Mouse (Mus musculus) skeletal muscle tissue, postnatal 0 days (tissue): ENCODE data around the gene Olfr1085. TPM values are rescaled to one million over a fixed set of nuclear protein-coding genes. Genes with fewer than 3 reads are reported as not detected.

Experiments
- polyA plus RNA-seq: library from polyadenylated mRNA; unstranded; fragments of >200 nt; fragmentation: Nextera tagmentation; extraction: Ambion mirVana; gene quantifications from 2 replicates; pipeline ENCODE4 v1.2.1, GENCODE M21; 2015

Gene Olfr1085
- not detected in 2 replicates for polyA plus RNA-seq

DNA sequence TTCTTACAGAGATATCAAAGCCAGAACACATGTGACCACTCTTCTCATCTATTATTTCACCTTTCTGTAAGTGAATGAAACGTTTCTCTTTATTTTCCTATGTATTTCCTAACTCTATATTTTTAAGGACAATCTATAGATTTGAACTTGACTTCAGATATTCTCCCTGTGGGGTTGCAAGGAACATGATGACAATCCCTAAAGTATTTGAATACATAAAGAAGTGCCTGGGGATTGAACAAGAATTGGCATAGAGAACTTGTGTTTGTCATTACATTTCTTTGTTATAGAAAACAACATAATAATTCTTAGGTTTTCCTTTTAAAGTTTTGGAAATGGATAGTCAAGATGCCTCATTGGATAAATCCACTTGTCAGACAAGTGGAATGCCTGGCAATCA is at the start of gene Olfr1085:
Gene Olfr1085 (minus strand): TSS at position 101 of the 400 bp plus-strand sequence.

DNA sequence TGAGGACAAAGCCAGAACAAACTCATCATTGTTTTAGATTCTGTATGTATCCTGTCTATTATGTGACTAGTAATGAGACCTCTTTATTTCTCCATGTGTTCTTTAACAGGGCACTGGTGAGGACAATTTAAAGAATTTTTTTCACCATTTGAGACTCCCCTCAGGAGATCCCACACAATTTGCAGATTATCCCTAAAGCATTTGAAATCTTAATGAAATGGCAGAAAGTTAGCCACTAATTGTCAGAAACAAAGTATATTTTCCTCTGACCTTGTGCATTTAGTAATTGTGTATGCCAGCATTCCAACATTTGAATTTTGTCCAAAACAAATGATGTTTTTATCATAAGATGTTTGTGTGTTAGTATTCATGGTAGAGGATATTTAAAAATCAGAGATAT is 36.5 kb upstream of the Olfr1085 start, which contains the start of gene Olfr1087:
Gene Olfr1087 (minus strand): TSS at position 101 of the 400 bp plus-strand sequence.

DNA sequence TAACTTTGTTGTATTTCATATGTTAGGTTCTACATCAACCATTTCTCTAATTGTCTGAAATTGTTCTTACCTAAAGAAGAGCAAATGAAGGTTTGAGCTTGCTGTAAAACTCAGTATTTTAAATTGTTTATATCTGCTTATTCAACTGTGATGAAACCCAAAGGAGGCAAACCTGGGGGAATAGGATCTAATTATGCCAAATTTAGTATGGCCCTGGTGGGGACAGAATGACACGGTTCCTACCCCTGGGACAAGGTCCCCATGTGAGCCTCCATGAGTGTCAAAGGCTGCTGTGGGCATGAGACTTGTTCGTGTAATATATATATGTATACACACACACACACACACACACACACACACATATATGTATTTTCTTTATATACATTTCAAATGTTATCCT is 18.2 kb upstream of the Olfr1085 start, which contains the start of gene Olfr1086:
Gene Olfr1086 (minus strand): TSS at position 101 of the 400 bp plus-strand sequence.

GRCm38 (mm10) chr2:86639625-86640024 is 22.2 kb downstream of the Olfr1085 start, which contains the start of gene Olfr1084:
TSS of gene Olfr1084 (minus strand) at chr2:86639725.

Other genes starting within 250 kb of the Olfr1085 start
- gene Olfr1061, start 248.0 kb downstream of the Olfr1085 start, polyA plus RNA-seq, result not detected in 2 replicates
- not detected in 2 replicates for gene Olfr1062, start 235.3 kb downstream of the Olfr1085 start, polyA plus RNA-seq
- not detected in 2 replicates for gene Olfr1065, start 211.4 kb downstream of the Olfr1085 start, polyA plus RNA-seq
- not detected in 2 replicates for gene Olfr1066, start 205.8 kb downstream of the Olfr1085 start, polyA plus RNA-seq
- not detected in 2 replicates for gene Olfr228, start 174.6 kb downstream of the Olfr1085 start, polyA plus RNA-seq
- gene Olfr1076, start 153.6 kb downstream of the Olfr1085 start, polyA plus RNA-seq, result not detected in 2 replicates
- not detected in 2 replicates for gene Olfr1079, start 119.5 kb downstream of the Olfr1085 start, polyA plus RNA-seq
- not detected in 2 replicates for gene Olfr1080, start 103.8 kb downstream of the Olfr1085 start, polyA plus RNA-seq
- not detected in 2 replicates for gene Olfr1082, start 63.1 kb downstream of the Olfr1085 start, polyA plus RNA-seq
- gene Olfr1084, start 22.3 kb downstream of the Olfr1085 start, polyA plus RNA-seq, result not detected in 2 replicates
- not detected in 2 replicates for gene Olfr1086, start 18.1 kb upstream of the Olfr1085 start, polyA plus RNA-seq
- gene Olfr1087, start 36.4 kb upstream of the Olfr1085 start, polyA plus RNA-seq, result not detected in 2 replicates
- not detected in 2 replicates for gene Olfr1089, start 71.7 kb upstream of the Olfr1085 start, polyA plus RNA-seq
- gene Olfr1090, start 97.0 kb upstream of the Olfr1085 start, polyA plus RNA-seq, result not detected in 2 replicates
- gene Olfr1093, start 120.5 kb upstream of the Olfr1085 start, polyA plus RNA-seq, result not detected in 2 replicates
- not detected in 2 replicates for gene Olfr141, start 148.0 kb upstream of the Olfr1085 start, polyA plus RNA-seq
- gene Olfr1094, start 162.6 kb upstream of the Olfr1085 start, polyA plus RNA-seq, result not detected in 2 replicates
- gene Olfr1095, start 189.7 kb upstream of the Olfr1085 start, polyA plus RNA-seq, result not detected in 2 replicates
- gene Gm13723, start 212.8 kb upstream of the Olfr1085 start, polyA plus RNA-seq, result not detected in 2 replicates
- not detected in 2 replicates for gene Olfr1097, start 230.2 kb upstream of the Olfr1085 start, polyA plus RNA-seq